Mouse (Mus musculus): ENCODE data around the gene Sgpl1.
A peak's percentile ranks its signal among the peaks of the same experiment; 100 is the strongest.

Sgpl1 gene

GRCm38 (mm10) chr10:61147157-61148040 lies at the start of gene Sgpl1:
Sgpl1 (minus strand) TSS chr10:61147703.
- peak; percentile 83 to 89 for DNase-seq (ENCODE audit: low spot score in 2 of 2)

GRCm38 (mm10) chr10:61195718-61196291 lies 48.3 kb upstream of the Sgpl1 start:
- no peak for DNase-seq (ENCODE audit: low spot score in 2 of 2)

GRCm38 (mm10) chr10:61195216-61195615 lies 47.7 kb upstream of the Sgpl1 start:
- DNase-seq (ENCODE audit: low spot score in 2 of 2): no peak

- DNase-seq (ENCODE audit: low spot score in 2 of 2): no peak
Observed at GRCm38 (mm10) chr10:61194611-61195010, 47.1 kb upstream of the Sgpl1 start.

GRCm38 (mm10) chr10:61188010-61188409 lies 40.5 kb upstream of the Sgpl1 start:
- peak; percentile 43 to 65 for DNase-seq (ENCODE audit: low spot score in 2 of 2)

- no peak for DNase-seq (ENCODE audit: low spot score in 2 of 2)
Observed at GRCm38 (mm10) chr10:61187001-61187400, 39.5 kb upstream of the Sgpl1 start.

- no peak for DNase-seq (ENCODE audit: low spot score in 2 of 2)
Observed at GRCm38 (mm10) chr10:61179927-61180326, 32.4 kb upstream of the Sgpl1 start.

- DNase-seq (ENCODE audit: low spot score in 2 of 2): no peak
Observed at GRCm38 (mm10) chr10:61178687-61179086, 31.2 kb upstream of the Sgpl1 start.

GRCm38 (mm10) chr10:61177751-61178150 lies 30.2 kb upstream of the Sgpl1 start:
- no peak for DNase-seq (ENCODE audit: low spot score in 2 of 2)

GRCm38 (mm10) chr10:61176221-61176790 lies 28.8 kb upstream of the Sgpl1 start:
- DNase-seq (ENCODE audit: low spot score in 2 of 2): no peak

GRCm38 (mm10) chr10:61175442-61176204 lies 28.1 kb upstream of the Sgpl1 start:
- peak; percentile 53 to 66 for DNase-seq (ENCODE audit: low spot score in 2 of 2)

GRCm38 (mm10) chr10:61174711-61175441 lies 27.4 kb upstream of the Sgpl1 start:
- DNase-seq (ENCODE audit: low spot score in 2 of 2): no peak

- DNase-seq (ENCODE audit: low spot score in 2 of 2): no peak
Observed at GRCm38 (mm10) chr10:61172496-61172895, 25.0 kb upstream of the Sgpl1 start.

GRCm38 (mm10) chr10:61171654-61172053 lies 24.2 kb upstream of the Sgpl1 start, which contains the start of gene Tbata:
Tbata (plus strand) TSS chr10:61171954.
- no peak for DNase-seq (ENCODE audit: low spot score in 2 of 2)

- DNase-seq (ENCODE audit: low spot score in 2 of 2): peak; percentile 27 to 39
Observed at GRCm38 (mm10) chr10:61168393-61168792, 20.9 kb upstream of the Sgpl1 start.

- no peak for DNase-seq (ENCODE audit: low spot score in 2 of 2)
Observed at GRCm38 (mm10) chr10:61167333-61168096, 20.0 kb upstream of the Sgpl1 start.

GRCm38 (mm10) chr10:61162366-61162765 lies 14.9 kb upstream of the Sgpl1 start:
- no peak for DNase-seq (ENCODE audit: low spot score in 2 of 2)

GRCm38 (mm10) chr10:61160671-61161070 lies 13.2 kb upstream of the Sgpl1 start:
- no peak for DNase-seq (ENCODE audit: low spot score in 2 of 2)

GRCm38 (mm10) chr10:61160089-61160488 lies 12.6 kb upstream of the Sgpl1 start:
- no peak for DNase-seq (ENCODE audit: low spot score in 2 of 2)

- DNase-seq (ENCODE audit: low spot score in 2 of 2): no peak
Observed at GRCm38 (mm10) chr10:61158594-61158993, 11.1 kb upstream of the Sgpl1 start.

Measured in natural killer cell, adult 2 months (primary cell).